Mouse (Mus musculus) c-Kit-positive CD71-positive TER-119-positive erythroid progenitor cells, embryonic 14.5 days (primary cell): ENCODE measurements around the gene Baz2b.

Source experiments
- DNase-seq: peaks from one replicate; pipeline ENCODE4 v3.0.0-alpha.2; 2013; ENCODE audit warnings: low spot score

Baz2b gene

GRCm38 (mm10) chr2:60050667-60051460, 158.8 kb downstream of the Baz2b start:
- DNase-seq: no peak

- DNase-seq: no peak
Observed at GRCm38 (mm10) chr2:60049889-60050288, 159.8 kb downstream of the Baz2b start.

DNA sequence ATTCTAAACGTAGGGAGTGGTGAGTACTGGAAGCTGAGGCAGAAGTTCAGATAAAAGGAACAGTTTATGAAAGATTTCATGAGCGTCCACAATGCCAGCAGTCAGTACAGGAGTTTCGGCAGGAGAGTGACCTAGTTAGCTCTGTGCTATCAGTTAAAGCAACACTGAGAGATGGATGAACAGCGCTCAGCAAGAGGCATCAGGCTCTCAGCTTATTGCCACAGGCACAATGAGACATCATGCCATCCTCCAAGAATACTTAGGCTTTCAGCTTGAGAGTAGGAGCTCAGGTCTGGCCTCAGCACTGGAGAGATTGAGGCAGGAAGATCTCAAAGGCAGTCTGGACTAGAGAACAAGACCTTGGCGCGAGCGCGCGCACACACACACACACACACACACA, 160.3 kb downstream of the Baz2b start:
- no peak for DNase-seq

- DNase-seq: peak; percentile 26
Observed at GRCm38 (mm10) chr2:60045995-60046394, 163.6 kb downstream of the Baz2b start.

DNA sequence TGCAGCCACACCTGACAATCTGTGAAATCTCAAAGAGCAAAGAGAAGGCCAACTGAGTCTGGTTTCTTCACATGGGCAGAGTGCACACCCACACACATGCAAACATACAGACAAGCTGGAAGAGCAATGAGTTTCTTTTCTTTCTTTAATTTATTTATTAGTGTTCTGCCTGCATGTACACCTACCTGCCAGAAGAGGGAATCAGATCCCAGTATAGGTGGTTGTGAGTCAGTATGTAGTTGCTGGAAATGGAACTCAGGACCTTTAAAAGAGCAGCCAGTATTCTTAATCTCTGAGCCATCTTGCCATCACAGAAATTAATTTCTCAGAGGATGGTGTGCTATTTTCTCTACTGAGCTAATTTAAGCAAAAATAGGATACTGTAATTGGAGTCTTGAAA, 164.7 kb downstream of the Baz2b start:
- no peak for DNase-seq

- DNase-seq: no peak
Observed at GRCm38 (mm10) chr2:60044540-60044939, 165.1 kb downstream of the Baz2b start.

GRCm38 (mm10) chr2:60042699-60043098, 166.9 kb downstream of the Baz2b start:
- DNase-seq: no peak

DNA sequence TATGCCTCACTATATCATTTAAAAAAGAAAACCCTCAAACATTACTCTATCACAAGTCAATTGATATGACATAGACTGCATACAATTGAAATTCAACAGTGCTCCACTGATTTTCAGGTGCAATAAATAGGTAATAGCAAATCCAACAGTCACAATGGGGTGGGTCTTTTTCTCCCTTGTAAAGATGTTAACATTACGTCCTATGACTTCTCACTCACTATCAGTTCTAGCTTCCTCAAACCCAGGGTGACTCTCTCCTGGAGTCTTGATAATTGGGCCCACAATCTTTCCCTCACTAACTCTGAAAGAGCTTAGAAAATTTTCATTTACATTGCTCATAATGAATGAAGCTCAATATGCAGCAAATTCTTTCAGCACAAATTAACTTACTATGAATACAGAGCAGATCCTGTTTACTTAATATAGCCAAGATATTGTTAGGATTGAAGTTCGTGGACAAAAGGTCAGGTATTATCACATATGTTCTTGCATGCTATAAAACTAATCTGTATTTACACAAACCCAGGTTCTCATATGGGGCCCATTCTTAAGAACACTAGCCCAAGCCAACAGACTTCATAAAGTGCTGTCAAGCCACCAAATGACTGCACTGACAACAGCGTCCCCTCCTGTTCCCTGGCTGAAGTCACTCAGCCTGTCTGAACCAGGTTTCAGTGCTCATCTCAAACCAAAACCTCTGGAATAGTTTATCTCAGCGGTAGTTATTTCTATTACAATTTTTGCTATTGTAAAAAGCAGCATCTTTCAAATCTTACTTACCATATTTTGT, 168.0 kb downstream of the Baz2b start:
- no peak for DNase-seq

DNA sequence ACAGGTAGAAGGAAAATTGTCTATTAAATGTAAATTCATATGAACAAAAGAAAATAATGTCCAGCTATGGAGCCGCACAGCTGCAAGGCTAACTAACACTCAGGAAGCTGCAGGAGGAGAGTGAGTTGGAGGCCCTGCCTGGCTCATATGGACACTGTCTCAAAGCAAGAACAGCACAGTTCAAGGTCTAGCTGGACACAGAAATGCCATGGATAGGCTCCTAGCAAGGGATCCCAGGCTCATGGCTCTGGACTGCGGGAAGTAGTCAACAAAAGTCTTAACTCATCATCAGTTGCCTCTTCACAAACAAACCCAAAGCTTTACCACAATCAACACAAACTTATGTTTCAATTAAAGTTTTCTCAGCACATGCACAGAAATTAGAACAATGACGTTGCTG, 169.5 kb downstream of the Baz2b start:
- DNase-seq: no peak

GRCm38 (mm10) chr2:60037011-60037551, 172.6 kb downstream of the Baz2b start:
- DNase-seq: peak; percentile 42

DNA sequence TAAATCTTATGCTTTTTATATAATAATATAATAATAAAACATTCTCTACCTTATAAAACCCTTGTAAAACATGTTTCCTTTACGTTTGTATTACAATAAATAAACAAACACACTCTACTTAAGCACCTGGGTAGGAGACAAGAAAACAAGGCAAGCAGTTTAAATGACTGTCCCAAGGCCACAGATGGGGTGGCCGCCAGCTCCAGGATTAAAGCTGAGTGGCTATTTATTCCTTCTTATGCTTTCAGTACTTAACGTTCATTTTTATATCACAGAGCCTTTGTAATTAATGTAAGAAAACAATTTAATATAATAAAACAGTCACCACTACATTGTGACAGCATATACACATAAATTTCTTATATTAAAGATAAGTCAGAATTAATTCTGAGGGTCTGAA, 173.3 kb downstream of the Baz2b start:
- no peak for DNase-seq

DNA sequence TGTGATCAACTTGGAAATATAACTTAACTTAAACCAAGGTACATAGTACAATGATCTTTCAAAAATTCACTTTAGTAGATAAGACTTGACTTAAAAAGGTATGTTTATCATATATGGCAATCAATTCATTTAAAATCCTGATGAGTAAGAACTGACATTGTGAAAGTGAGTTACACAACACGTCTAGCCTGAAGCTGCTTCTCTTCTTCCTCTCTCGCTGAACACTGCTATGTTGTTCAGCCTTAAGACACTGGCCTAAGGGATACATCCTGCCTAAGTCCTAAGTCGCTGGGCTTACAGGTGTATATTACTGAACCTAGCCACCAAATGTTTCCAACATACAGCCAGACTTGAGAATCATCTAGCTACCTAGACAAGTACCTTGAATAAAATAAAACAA, 178.6 kb downstream of the Baz2b start:
- DNase-seq: no peak

DNA sequence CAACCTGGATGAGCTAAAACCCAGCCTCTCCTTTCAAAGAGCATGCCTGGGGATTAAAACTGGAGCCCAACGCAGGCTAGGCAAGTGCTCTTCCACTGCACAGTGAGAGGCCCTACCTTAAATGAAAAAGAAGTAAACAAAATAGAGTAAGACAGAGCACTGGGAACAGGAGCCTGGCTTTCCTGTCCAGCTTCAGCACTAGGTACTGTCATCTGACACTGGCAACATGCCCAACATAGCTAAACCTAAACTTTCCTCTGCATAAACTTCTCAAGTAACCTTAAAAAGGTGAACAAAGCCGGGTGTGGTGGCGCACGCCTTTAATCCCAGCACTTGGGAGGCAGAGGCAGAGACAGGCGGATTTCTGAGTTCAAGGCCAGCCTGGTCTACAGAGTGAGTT, 180.6 kb downstream of the Baz2b start:
- no peak for DNase-seq

DNA sequence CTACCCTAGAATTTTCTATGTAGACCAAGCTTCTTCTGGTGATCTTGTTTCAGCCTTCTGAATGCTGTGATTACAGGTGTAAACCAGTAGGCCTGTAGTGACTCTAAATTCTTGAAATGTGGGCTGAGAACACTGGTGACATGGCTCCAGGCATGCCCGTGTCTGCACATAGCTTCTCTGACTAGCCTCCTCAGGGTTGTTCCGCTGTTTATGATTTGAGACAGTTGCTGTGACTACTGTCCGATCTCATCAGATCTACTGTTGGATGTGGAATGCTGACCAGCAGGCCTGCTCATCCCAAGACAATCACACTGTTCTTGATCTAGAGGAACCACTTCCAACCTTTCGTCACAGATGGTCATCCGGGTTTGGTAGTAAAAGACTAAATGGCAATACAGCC, 182.5 kb downstream of the Baz2b start:
- DNase-seq: no peak

- DNase-seq: no peak
Observed at GRCm38 (mm10) chr2:60026554-60026953, 183.1 kb downstream of the Baz2b start.

DNA sequence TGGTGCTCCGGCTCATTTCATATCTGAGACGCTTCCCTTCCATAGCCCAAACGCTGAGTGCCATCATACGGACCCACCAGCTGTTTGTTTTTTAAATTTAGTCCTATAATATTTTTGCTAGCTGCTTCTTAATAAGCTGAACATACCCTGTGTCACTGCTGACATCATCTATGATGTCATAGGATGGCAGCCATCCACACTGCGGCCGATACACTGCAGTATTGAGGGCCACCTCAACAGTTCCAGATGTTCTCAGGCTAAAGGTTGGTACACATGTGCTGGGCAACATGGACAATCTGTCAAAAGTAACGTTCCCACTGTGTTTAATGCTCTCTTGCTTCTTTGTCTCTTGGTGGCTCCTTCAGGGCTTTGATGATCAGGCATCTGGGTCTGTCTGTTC, 185.9 kb downstream of the Baz2b start:
- DNase-seq: no peak

DNA sequence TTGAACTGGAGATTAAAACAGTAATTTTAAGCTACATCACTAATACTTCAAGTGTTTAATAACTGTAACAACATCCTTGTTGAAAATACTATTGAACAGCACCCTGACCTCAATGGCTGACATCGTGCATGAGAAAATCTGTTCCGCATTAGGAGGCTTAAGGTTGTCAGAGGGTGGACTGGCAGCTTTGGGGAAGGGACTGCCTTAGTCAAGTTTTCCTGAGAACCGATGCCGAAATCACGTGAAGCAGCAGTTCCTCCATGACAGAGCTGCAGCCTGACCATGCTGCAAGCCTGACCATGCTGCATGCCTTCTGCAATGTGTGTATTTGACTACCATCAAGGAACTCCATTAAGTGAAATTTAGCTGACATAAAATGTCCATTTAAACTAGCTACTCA, 188.1 kb downstream of the Baz2b start:
- DNase-seq: no peak

DNA sequence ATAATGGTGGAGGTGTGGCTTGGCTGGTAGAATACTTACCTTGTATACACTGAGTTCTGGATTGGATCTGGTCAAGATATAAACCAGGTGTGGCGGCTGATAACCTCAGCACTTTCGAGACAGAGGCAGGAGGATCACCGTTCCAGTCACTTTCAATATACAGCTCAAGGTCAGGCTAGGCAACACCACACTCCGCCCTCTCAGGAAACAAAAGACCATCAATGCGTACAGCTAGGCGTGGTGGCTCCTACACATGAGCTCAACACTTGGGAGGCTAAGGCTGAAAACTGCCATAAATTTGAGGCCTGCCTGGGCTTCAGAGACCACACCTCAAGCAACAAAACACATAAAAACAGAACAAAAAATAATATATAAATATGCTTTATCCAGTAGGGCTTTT, 188.5 kb downstream of the Baz2b start:
- DNase-seq: no peak

GRCm38 (mm10) chr2:60019546-60020250, 189.9 kb downstream of the Baz2b start:
- no peak for DNase-seq

- no peak for DNase-seq
Observed at GRCm38 (mm10) chr2:60018875-60019501, 190.7 kb downstream of the Baz2b start.

- DNase-seq: no peak
Observed at GRCm38 (mm10) chr2:60011526-60011925, 198.1 kb downstream of the Baz2b start.

DNA sequence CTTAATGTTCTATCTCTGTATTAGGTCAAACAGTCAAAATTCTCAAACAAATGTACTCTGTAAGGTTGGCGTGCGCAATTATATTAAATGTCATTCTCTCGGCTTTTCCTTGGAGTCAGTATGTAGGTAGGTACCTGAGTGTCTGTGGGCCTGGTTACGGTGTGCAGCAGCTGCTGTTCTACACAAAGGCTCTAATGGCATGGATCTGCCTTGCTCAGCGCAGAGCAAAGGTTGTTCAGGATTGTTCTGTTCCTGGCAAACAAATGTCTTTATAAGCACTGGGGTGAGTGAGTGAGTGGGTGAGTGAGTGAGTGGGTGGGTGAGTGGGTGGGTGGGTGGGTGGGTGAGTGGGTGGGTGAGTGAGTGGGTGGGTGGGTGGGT, 206.0 kb downstream of the Baz2b start:
- no peak for DNase-seq
